Mouse (Mus musculus): Measurements from ENCODE around the gene Ppp1r12c. TPM values are rescaled to one million over a fixed set of nuclear protein-coding genes. Genes with fewer than 3 reads are reported as not detected.
A peak's percentile ranks its signal among the peaks of the same experiment; 100 is the strongest.
"Not testable (repeated sequence)": the region's sequence is repeated elsewhere in the genome, so short reads cannot be mapped to it uniquely, and the experiment has no call there.

The Ppp1r12c gene
- polyA plus RNA-seq, 2 experiments = 59.1 to 103 TPM

DNA sequence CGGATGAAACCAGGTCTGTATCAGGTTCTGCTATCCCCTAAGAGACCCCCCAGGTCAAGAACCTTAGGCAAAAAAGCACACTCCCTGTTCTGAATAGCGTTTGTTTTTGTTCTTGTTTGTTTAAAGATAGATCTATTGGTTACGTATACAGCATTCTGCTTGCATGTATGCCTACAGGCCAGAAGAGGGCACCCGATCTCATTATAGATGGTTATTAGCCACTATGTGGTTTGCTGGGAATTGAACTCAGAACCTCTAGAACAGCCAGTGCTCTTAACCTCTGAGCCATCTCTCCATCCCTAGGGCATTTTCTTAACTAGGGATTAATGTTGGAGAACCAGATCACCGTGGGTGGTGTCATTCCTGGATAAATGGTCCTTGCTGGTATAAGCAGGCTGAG is 39.9 kb upstream of the Ppp1r12c start:
- no peak for ATAC-seq (ENCODE audit: low FRiP score, low read depth)
- Histone ChIP-seq H3K9me3 (ENCODE audit: control insufficient read depth, low read length) (no peaks in the 10 kb centered on the region), H3K27ac (replicated peaks; ENCODE audit: low read depth, low read length) (no peak overlapping the region), H3K27me3 (ENCODE audit: control insufficient read depth, insufficient read depth, low read length) (no peaks in the 10 kb centered on the region), H3K4me2 (replicated peaks; ENCODE audit: low read depth, low read length, severe bottlenecking) (no peak overlapping the region), H3K9ac (ENCODE audit: low read depth, low read length, severe bottlenecking) (no peak overlapping the region), H3K4me3 (replicated peaks; ENCODE audit: low read length) (no peak overlapping the region), H3K36me3 (ENCODE audit: control insufficient read depth, insufficient read depth, low read length) (no peaks in the 10 kb centered on the region), H3K4me1 (ENCODE audit: control insufficient read depth, insufficient read depth, low read length) (peaks cover 1% of the 10 kb centered on the region; the same call in 1 of the 2 replicates)
- no peak for TF ChIP-seq POLR2A (IDR thresholded peaks at IDR 0.05; ENCODE audit: borderline replicate concordance, extremely low read depth, insufficient read depth, insufficient read length)
- WGBS = 54% methylated on average over 5 of the region's 5 CpGs
- no peak for DNase-seq (ENCODE audit: low spot score)

DNA sequence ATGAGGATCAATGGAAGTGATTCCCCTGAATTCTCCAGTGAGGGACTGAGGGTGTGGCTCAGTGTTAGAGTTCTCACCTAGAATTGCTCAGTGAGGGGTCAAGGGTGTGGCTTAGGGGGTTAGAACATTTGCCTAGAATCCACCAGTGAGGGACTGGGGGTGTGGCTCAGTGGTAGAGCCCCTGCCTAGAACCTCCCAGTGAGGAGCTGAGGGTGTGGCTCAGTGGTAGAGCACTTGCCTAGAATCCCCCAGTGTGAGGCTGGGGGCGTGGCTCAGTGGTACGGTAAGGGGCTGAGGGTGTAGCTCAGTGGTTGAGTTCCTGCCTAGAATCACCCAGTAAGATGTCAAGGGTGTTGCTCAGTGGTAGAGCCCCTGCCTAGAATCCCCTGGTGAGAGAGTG is 37.5 kb upstream of the Ppp1r12c start:
- no peaks in the 10 kb centered on the region for H3K4me1 ChIP-seq (ENCODE audit: control insufficient read depth, insufficient read depth, low read length)
- ATAC-seq (ENCODE audit: low FRiP score, low read depth) (no peak), DNase-seq (ENCODE audit: low spot score) (no peak)
- 76% methylated on average over 2 of the region's 2 CpGs for WGBS
- no peak overlapping the region for H3K4me3 ChIP-seq (replicated peaks; ENCODE audit: low read length)
- no peak for TF ChIP-seq POLR2A (IDR thresholded peaks at IDR 0.05; ENCODE audit: borderline replicate concordance, extremely low read depth, insufficient read depth, insufficient read length)
- H3K27ac ChIP-seq (replicated peaks; ENCODE audit: low read depth, low read length) = no peak overlapping the region
- no peaks in the 10 kb centered on the region for H3K27me3 ChIP-seq (ENCODE audit: control insufficient read depth, insufficient read depth, low read length)
- no peaks in the 10 kb centered on the region for H3K9me3 ChIP-seq (ENCODE audit: control insufficient read depth, low read length)
- H3K36me3 ChIP-seq (ENCODE audit: control insufficient read depth, insufficient read depth, low read length) = no peaks in the 10 kb centered on the region
- no peak overlapping the region for H3K9ac ChIP-seq (ENCODE audit: low read depth, low read length, severe bottlenecking)
- H3K4me2 ChIP-seq (replicated peaks; ENCODE audit: low read depth, low read length, severe bottlenecking) = no peak overlapping the region

DNA sequence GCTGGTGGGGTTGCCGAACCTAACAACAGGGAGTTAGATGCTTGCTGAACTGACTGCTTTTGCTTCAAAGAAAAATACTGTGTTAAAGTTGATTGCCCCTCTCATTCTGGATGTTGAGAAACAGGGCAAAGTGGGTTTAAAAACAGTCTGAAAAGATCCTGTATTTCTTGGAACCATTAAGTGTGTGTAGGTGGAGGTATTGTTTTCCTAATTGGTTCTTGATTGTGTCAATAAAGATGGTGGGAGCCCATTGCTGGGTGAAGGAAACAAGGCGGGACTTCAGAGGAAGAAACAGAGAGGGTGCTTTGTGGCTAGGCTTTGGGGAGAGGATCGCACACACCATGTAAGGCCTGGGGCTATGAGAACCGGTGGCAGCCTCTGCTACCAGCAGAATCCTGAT is 35.7 kb upstream of the Ppp1r12c start:
- Histone ChIP-seq H3K9ac (ENCODE audit: low read depth, low read length, severe bottlenecking) (no peak overlapping the region), H3K4me2 (replicated peaks; ENCODE audit: low read depth, low read length, severe bottlenecking) (no peak overlapping the region), H3K27me3 (ENCODE audit: control insufficient read depth, insufficient read depth, low read length) (no peaks in the 10 kb centered on the region), H3K27ac (replicated peaks; ENCODE audit: low read depth, low read length) (no peak overlapping the region), H3K9me3 (ENCODE audit: control insufficient read depth, low read length) (no peaks in the 10 kb centered on the region), H3K36me3 (ENCODE audit: control insufficient read depth, insufficient read depth, low read length) (no peaks in the 10 kb centered on the region), H3K4me3 (replicated peaks; ENCODE audit: low read length) (no peak overlapping the region), H3K4me1 (ENCODE audit: control insufficient read depth, insufficient read depth, low read length) (no peaks in the 10 kb centered on the region)
- no peak for TF ChIP-seq POLR2A (IDR thresholded peaks at IDR 0.05; ENCODE audit: borderline replicate concordance, extremely low read depth, insufficient read depth, insufficient read length)
- DNase-seq (ENCODE audit: low spot score) (no peak), ATAC-seq (ENCODE audit: low FRiP score, low read depth) (no peak)
- WGBS = 44% methylated on average over 4 of the region's 4 CpGs

DNA sequence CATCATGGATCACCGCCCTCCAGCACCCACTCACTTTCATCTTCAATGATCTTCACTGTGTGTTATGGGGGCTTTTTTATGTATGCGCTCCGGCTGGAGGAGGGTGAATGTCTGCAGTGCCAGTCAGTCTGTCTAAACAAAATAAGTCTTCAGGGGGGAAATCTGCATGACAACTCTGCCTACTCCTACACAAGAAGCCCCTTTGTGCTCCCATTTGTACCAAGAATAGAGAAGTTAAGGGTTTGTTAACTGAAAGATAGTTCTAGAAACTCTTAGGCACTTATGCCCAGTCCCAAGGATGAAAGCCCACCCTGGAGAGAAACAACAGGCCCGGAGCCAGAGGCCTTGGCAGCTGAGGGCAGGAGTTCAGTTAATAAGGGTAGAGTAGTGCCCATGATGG is 34.9 kb upstream of the Ppp1r12c start:
- no peak for DNase-seq (ENCODE audit: low spot score)
- no peak overlapping the region for H3K27ac ChIP-seq (replicated peaks; ENCODE audit: low read depth, low read length)
- 94% methylated on average over 4 of the region's 4 CpGs for WGBS

DNA sequence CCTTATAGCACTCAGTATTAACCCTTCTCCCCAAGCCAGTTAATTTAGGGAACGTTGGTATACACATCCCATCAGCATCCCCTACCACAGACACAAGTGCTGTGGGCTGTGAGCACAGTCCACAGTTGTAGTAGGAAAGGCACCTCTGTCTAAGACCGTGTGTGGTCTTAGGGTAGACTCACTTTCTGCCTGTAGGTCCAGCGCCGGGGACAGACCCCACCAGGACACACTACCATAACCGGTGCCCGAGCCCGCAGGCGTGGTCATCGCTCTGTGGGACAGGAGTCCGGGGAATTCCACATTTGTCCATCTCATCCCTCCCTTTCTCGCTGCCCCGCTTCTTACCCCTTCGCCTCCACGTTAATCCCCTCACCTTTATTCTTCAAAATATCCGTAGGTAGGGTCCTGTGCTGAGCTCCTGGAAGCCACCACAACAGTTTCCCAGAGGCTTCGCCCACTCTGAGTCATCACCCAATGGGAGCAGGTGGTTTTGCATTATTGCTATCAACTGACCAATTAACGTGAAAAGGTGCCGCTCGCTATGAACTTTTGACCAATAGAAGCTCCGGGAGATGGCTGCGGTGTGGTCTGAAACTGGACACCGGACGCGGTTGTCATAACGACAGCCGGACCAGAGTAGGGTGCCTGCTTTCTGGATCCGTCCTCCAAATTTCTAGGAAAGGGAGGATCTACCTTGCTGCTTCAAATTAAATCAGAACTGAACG is 30.7 kb upstream of the Ppp1r12c start, which contains the start of gene Dnaaf3:
Dnaaf3 (minus strand) TSS at position 449 of the 725 bp plus-strand sequence.
- H3K27me3 ChIP-seq (ENCODE audit: control insufficient read depth, insufficient read depth, low read length) = no peaks in the 10 kb centered on the region
- TF ChIP-seq POLR2A (IDR thresholded peaks at IDR 0.05; ENCODE audit: borderline replicate concordance, extremely low read depth, insufficient read depth, insufficient read length) = no peak
- no peaks in the 10 kb centered on the region for H3K9me3 ChIP-seq (ENCODE audit: control insufficient read depth, low read length)
- ATAC-seq (ENCODE audit: low FRiP score, low read depth) (peak; percentile 94), DNase-seq (ENCODE audit: low spot score) (peak; percentile 87)
- 2% methylated on average over 27 of the region's 28 CpGs for WGBS
- no peaks in the 10 kb centered on the region for H3K36me3 ChIP-seq (ENCODE audit: control insufficient read depth, insufficient read depth, low read length)
- no peak within 1 kb of the TSS for H3K9ac ChIP-seq (ENCODE audit: low read depth, low read length, severe bottlenecking)
- peak within 1 kb of the TSS; percentile 47 for H3K4me2 ChIP-seq (replicated peaks; ENCODE audit: low read depth, low read length, severe bottlenecking)
- peaks cover 2% of the 10 kb centered on the region; the same call in 1 of the 2 replicates for H3K4me1 ChIP-seq (ENCODE audit: control insufficient read depth, insufficient read depth, low read length)
- H3K27ac ChIP-seq (replicated peaks; ENCODE audit: low read depth, low read length) = no peak within 1 kb of the TSS
- peak within 1 kb of the TSS; percentile 33 for H3K4me3 ChIP-seq (replicated peaks; ENCODE audit: low read length)

More for the DNA sequence above, 34.9 kb upstream of the Ppp1r12c start:
- no peak overlapping the region for H3K4me3 ChIP-seq (replicated peaks; ENCODE audit: low read length)
- H3K9me3 ChIP-seq (ENCODE audit: control insufficient read depth, low read length) = no peaks in the 10 kb centered on the region
- H3K4me2 ChIP-seq (replicated peaks; ENCODE audit: low read depth, low read length, severe bottlenecking) = no peak overlapping the region
- no peak for TF ChIP-seq POLR2A (IDR thresholded peaks at IDR 0.05; ENCODE audit: borderline replicate concordance, extremely low read depth, insufficient read depth, insufficient read length)
- no peak for ATAC-seq (ENCODE audit: low FRiP score, low read depth)
- no peak overlapping the region for H3K9ac ChIP-seq (ENCODE audit: low read depth, low read length, severe bottlenecking)
- H3K27me3 ChIP-seq (ENCODE audit: control insufficient read depth, insufficient read depth, low read length) = no peaks in the 10 kb centered on the region
- H3K36me3 ChIP-seq (ENCODE audit: control insufficient read depth, insufficient read depth, low read length) = no peaks in the 10 kb centered on the region
- H3K4me1 ChIP-seq (ENCODE audit: control insufficient read depth, insufficient read depth, low read length) = no peaks in the 10 kb centered on the region

DNA sequence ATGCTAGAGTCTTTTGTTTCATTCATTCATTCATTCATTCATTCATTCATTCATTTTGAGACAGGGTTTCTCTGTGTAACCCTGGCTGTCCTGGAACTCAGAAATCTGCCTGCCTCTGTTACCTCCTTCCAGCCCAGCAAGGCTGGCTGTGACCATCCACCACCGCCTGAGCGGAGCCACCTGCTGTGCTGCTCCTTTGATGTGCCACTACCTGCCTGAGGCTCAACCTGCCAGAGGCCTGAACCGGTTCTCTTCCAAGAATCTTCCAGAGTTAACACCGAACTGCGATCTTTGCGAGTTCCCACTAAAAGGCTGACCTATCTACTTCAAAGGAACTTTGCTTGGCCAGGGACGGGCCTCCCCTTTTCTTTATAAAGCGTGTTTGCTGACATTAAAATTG is 28.7 kb upstream of the Ppp1r12c start:
- H3K27me3 ChIP-seq (ENCODE audit: control insufficient read depth, insufficient read depth, low read length); DNase-seq (ENCODE audit: low spot score); H3K4me3 ChIP-seq (replicated peaks; ENCODE audit: low read length); H3K9me3 ChIP-seq (ENCODE audit: control insufficient read depth, low read length); H3K9ac ChIP-seq (ENCODE audit: low read depth, low read length, severe bottlenecking); H3K27ac ChIP-seq (replicated peaks; ENCODE audit: low read depth, low read length); H3K36me3 ChIP-seq (ENCODE audit: control insufficient read depth, insufficient read depth, low read length); ATAC-seq (ENCODE audit: low FRiP score, low read depth); H3K4me2 ChIP-seq (replicated peaks; ENCODE audit: low read depth, low read length, severe bottlenecking); H3K4me1 ChIP-seq (ENCODE audit: control insufficient read depth, insufficient read depth, low read length): not testable (repeated sequence)
- 41% methylated on average over 7 of the region's 8 CpGs for WGBS

Data from limb, embryonic 14.5 days (tissue).